Mouse (Mus musculus): ENCODE data around the gene Msl3l2. TPM values are rescaled to one million over a fixed set of nuclear protein-coding genes. Genes with fewer than 3 reads are reported as not detected.

Gene Msl3l2
- polyA plus RNA-seq (2015; fragmentation: Illumina TruSeq; extraction: RNeasy Lipid Tissue Mini Kit (QIAGEN cat#74804); ENCODE audit: low read depth, low replicate concordance) = 12.6 TPM

DNA sequence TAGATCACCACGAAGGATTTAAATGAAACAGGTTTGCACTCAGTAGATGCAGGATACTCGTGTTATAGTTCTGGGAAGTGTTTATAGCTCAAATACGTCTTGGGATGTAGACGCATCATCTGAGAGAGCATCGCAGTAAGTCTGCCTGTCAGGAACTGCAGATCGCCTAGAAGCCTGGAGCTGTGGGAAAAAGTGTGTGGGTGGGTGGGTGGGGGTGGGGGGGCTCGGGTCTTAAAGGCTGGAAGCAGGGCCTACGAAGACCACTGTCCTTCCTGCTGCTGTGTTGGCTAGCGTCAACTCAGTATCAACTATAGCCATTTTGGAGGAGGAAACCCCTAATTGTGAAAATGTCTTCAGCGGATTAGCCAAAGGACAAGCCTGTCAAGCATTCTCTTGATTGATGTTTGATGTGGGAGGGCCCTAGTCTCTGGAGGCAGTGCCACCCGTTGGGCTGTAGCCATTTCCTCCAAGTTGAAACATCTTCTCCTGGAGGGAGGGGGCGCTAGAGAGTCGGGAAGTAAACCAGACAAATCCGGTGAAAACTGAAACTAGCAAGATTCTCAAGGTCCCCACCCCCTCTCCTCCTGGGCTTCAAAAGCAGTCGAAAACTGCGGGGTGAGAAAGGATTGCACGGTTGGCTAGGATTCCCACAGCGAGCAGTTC is at the start of gene Msl3l2:
Gene Msl3l2, plus strand, starts transcription at position 585 of the 663 bp plus-strand sequence.

Other genes with a start within 250 kb of the Msl3l2 start
- gene Tbc1d32, start 121.8 kb downstream of the Msl3l2 start, polyA plus RNA-seq (2015; fragmentation: Illumina TruSeq; extraction: RNeasy Lipid Tissue Mini Kit (QIAGEN cat#74804); ENCODE audit: low read depth, low replicate concordance) = 5.0 TPM